Mouse (Mus musculus) thymus, adult 2 months (tissue): ENCODE measurements at regions not wholly inside any gene's neighbourhood (a gene's known extent, or its start where the extent isn't known, plus 50 kb on each side); places are given as distances from the start of the nearest gene placed in this dataset.

Experiments
- CTCF ChIP-seq: fragments of 200-500 bp; IDR thresholded peaks from 2 replicates; pipeline ENCODE4 v1.5.1; 2012; ENCODE audit warnings: mild to moderate bottlenecking, control low read depth, low read length, moderate library complexity, borderline replicate concordance; ENCODE audit not compliant: control insufficient read depth, poor library complexity, insufficient read depth; ENCODE audit errors: extremely low read depth
- POLR2A ChIP-seq: fragments of 200-500 bp; IDR thresholded peaks from 2 replicates; pipeline ENCODE4 v1.6.1; 2012; ENCODE audit warnings: mild to moderate bottlenecking, low read length, control low read depth, moderate library complexity; ENCODE audit not compliant: control insufficient read depth, poor library complexity, insufficient read depth; ENCODE audit errors: extremely low read depth

- no peak for TF ChIP-seq CTCF
- TF ChIP-seq POLR2A: no peak
Observed at GRCm38 (mm10) chr11:111526010-111526742, 460.2 kb downstream of the Kcnj2 start.
